28 mouse cellular contexts compared by ENCODE assay signal in genomic region chr14:37571971-37572370, GRCm38 (mm10).
DNase-seq lines count a peak whose midpoint lies in the region; TF ChIP-seq lines count a peak whose summit lies in the region.
"Had no signal": no experiment of that assay in that cellular context is flagged by ENCODE, and none has a peak within 500 bp of the region (broad histone marks: within the 10 kb centered on the region; RNA-seq: fewer than 3 reads in every experiment).

No protein-coding gene starts in this region.

- no peak for TF ChIP-seq CTCF in left cerebral cortex, adult 2 months (IDR thresholded peaks at IDR 0.05)

- H3K27ac ChIP-seq in left cerebral cortex, adult 2 months, result no peak overlapping the region
- H3K27ac ChIP-seq: embryonic facial prominence, embryonic 12.5 days; hindbrain, embryonic 12.5 days; hindbrain, postnatal 0 days; intestine, embryonic 15.5 days; liver, embryonic 14.5 days; midbrain, embryonic 10.5 days; midbrain, embryonic 15.5 days; stomach, postnatal 0 days had no signal

- no peak overlapping the region for H3K4me3 ChIP-seq in left cerebral cortex, adult 2 months
- H3K4me3 ChIP-seq: embryonic facial prominence, embryonic 12.5 days; hindbrain, embryonic 12.5 days; intestine, embryonic 15.5 days; midbrain, embryonic 10.5 days; midbrain, embryonic 15.5 days had no signal

- intact Hi-C loops in left cerebral cortex, adult 2 months (cut with DNase I), result loop anchor here (5.0 kb wide), 3 partner anchors 105 to 220 kb away; no protein-coding TSS in a partner anchor

- peak; percentile 2 for DNase-seq in layer of hippocampus, adult 9-11 months
- DNase-seq in layer of hippocampus, postnatal 10 days (ENCODE audit: low spot score in 2 of 2), result no peak
- DNase-seq in frontal cortex, postnatal 36 days (ENCODE audit: low spot score in 2 of 2), result peak; percentile 21 to 46
- DNase-seq in left cerebral cortex, adult 2 months (ENCODE audit: extremely low spot score in 1 of 2, low spot score in 2 of 2), result peak; percentile 8 to 11
- peak; percentile 7 for DNase-seq in right cerebral cortex, postnatal 25 days
- no peak for DNase-seq in thymus, postnatal 25 days
- DNase-seq in gastrocnemius, adult 18-20 months (ENCODE audit: low spot score), result no peak
- DNase-seq: B cell, adult 2 months; cerebellum, adult 8-10 months; embryo, embryonic 11 days; gastrocnemius, postnatal 36 days; heart, adult 18-20 months; heart, postnatal 36 days; kidney, adult 8-10 months; kidney, postnatal 10 days; liver; lung, adult 2 months; lung, postnatal 10 days; thymus, adult 2 months; thymus, postnatal 4 days had no signal

Comparison
In these comparisons a context has a peak if more than half of its experiments do, and no peak if none do; other contexts are left out.
1. DNase-seq: peak in layer of hippocampus, adult 9-11 months (single experiment), frontal cortex, postnatal 36 days (2 of 2), left cerebral cortex, adult 2 months (2 of 2) and right cerebral cortex, postnatal 25 days (single experiment); none in layer of hippocampus, postnatal 10 days (0 of 2), thymus, postnatal 25 days (single experiment) and gastrocnemius, adult 18-20 months (single experiment).